Mouse (Mus musculus) small intestine, adult 10 weeks (tissue): ENCODE measurements around the gene 1700025B11Rik. TPM values are rescaled to one million over a fixed set of nuclear protein-coding genes. Genes with fewer than 3 reads are reported as not detected.

Experiments
- polyA plus RNA-seq: library from polyadenylated mRNA; stranded (reverse); fragments of 350-450 nt; fragmentation: Illumina TruSeq; extraction: RNeasy Lipid Tissue Mini Kit (QIAGEN cat#74804); gene quantifications from one replicate; pipeline ENCODE4 v1.2.3, GENCODE M21; 2014; ENCODE audit warnings: low replicate concordance

Gene 1700025B11Rik
- polyA plus RNA-seq = not detected

DNA sequence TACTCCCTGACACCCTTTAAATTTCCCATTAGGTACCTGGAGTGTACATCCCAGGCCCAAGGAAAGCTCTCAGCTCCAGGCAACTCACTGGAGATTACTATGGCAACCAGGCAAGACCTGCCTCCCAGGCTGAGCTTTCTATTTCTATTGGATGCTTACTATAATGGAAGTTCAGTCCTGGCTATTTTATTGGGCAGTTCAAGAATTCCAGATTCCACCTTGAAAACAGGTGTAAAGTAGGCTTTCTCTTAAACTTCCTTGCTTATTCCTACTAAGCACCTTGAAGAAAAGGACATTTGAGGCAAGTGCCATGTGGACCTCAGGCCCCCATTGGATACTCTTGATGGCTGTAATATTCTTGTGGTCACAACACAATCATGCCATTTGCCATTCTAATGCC is at the start of gene 1700025B11Rik:
1700025B11Rik (minus strand) TSS at position 101 of the 400 bp plus-strand sequence.

DNA sequence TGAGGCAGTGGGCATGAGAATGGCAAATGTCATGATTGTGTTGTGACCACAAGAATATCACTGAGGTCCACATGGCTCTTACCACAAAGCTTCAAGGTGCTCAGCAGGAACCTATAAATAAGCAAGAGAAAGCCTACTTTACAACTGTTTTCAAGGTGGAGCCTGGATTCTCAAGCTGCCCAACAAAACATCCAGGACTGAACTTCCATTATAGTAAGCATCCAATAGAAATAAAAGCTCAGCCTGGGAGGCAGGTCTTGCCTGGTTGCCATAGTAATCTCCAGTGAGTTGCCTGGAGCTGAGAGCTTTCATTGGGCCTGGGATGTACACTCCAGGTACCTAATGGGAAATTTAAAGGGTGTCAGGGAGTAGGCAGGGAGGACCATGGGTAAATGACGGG is 37.3 kb upstream of the 1700025B11Rik start, which contains the start of gene Gm36245:
Gm36245 (plus strand) TSS at position 301 of the 400 bp plus-strand sequence.

DNA sequence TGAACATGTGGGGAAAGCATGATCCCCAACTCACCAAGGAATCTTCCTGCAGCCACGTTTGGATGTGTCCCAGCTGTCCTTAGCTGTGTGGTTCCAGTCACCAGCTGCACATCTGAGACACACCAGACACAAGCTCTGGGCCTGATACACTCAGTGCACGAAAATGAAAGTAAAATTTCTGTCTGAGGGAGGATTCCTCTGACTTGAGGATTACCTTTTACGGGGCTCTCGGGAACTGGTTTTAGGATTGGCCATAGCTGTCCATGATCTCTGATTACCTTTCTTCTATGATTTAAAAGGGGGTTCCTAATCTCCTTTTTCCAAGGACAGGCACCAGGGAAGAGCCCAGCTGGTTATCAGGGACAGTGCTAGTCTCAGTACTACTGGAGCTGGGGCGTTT is 34.3 kb upstream of the 1700025B11Rik start, which contains the start of gene Apol10b:
Apol10b (minus strand) TSS at position 165 of the 400 bp plus-strand sequence.

GRCm38 (mm10) chr15:77533216-77533615 is 28.5 kb downstream of the 1700025B11Rik start, which contains the start of gene Apol7c:
Gene Apol7c, minus strand, starts transcription at chr15:77533316.

Other genes starting within 250 kb of the 1700025B11Rik start
- gene Apol7a, start 162.8 kb downstream of the 1700025B11Rik start, polyA plus RNA-seq = 256 TPM
- gene Apol9a, start 150.8 kb downstream of the 1700025B11Rik start, polyA plus RNA-seq = 9.9 TPM
- 2.6 TPM for gene Apol7b, start 114.4 kb downstream of the 1700025B11Rik start, polyA plus RNA-seq
- gene Apol10a, start 84.8 kb downstream of the 1700025B11Rik start, polyA plus RNA-seq = 204 TPM
- gene Apol11a, start 53.6 kb downstream of the 1700025B11Rik start, polyA plus RNA-seq = not detected
- gene Apol7c, start 28.6 kb downstream of the 1700025B11Rik start, polyA plus RNA-seq = 58.8 TPM
- gene Apol10b, start 34.2 kb upstream of the 1700025B11Rik start, polyA plus RNA-seq = 7.6 TPM
- gene Gm36245, start 37.4 kb upstream of the 1700025B11Rik start, polyA plus RNA-seq = not detected
- not detected for gene Apol11b, start 81.4 kb upstream of the 1700025B11Rik start, polyA plus RNA-seq
- 18.3 TPM for gene Apol7e, start 137.0 kb upstream of the 1700025B11Rik start, polyA plus RNA-seq
- 2.5 TPM for gene Apol9b, start 167.1 kb upstream of the 1700025B11Rik start, polyA plus RNA-seq
- 0.15 TPM for gene Apol8, start 195.1 kb upstream of the 1700025B11Rik start, polyA plus RNA-seq